Mouse (Mus musculus): Measurements from ENCODE around the gene Gm9507. TPM values are rescaled to one million over a fixed set of nuclear protein-coding genes. Genes with fewer than 3 reads are reported as not detected.

The Gm9507 gene
- polyA plus RNA-seq (2014; fragmentation: Illumina TruSeq; extraction: RNeasy Lipid Tissue Mini Kit (QIAGEN cat#74804); ENCODE audit: low read depth, low replicate concordance): not detected

GRCm38 (mm10) chr10:77811743-77812142, at the start of gene Gm9507:
Gene Gm9507, minus strand, starts transcription at chr10:77811843.

GRCm38 (mm10) chr10:77852559-77852958, 40.9 kb upstream of the Gm9507 start, which contains the start of gene Gm10318:
Gene Gm10318, plus strand, starts transcription at chr10:77852859.

GRCm38 (mm10) chr10:77846503-77846902, 34.9 kb upstream of the Gm9507 start, which contains the start of gene Gm36176:
Gene Gm36176, plus strand, starts transcription at chr10:77846803.

GRCm38 (mm10) chr10:77835647-77836046, 24.0 kb upstream of the Gm9507 start, which contains the start of gene Krtap10-10:
Gene Krtap10-10, plus strand, starts transcription at chr10:77835947.

GRCm38 (mm10) chr10:77826951-77827350, 15.3 kb upstream of the Gm9507 start, which contains the start of gene Krtap10-4:
Gene Krtap10-4, minus strand, starts transcription at chr10:77827095.

GRCm38 (mm10) chr10:77814382-77814781, 2.7 kb upstream of the Gm9507 start, which contains the start of gene Gm2696:
Gene Gm2696, plus strand, starts transcription at chr10:77814682.

GRCm38 (mm10) chr10:77798921-77799508, 12.6 kb downstream of the Gm9507 start, which contains the start of gene Gm19668:
Gene Gm19668, minus strand, starts transcription at chr10:77799133.

GRCm38 (mm10) chr10:77794976-77795375, 16.7 kb downstream of the Gm9507 start, which contains the start of gene Gm9639:
Gene Gm9639, minus strand, starts transcription at chr10:77795076.

GRCm38 (mm10) chr10:77787876-77788275, 23.8 kb downstream of the Gm9507 start, which contains the start of gene Gm7137:
Gene Gm7137, minus strand, starts transcription at chr10:77788200.

GRCm38 (mm10) chr10:77782442-77782841, 29.2 kb downstream of the Gm9507 start, which contains the start of gene Gm3250:
Gene Gm3250, minus strand, starts transcription at chr10:77782542.

GRCm38 (mm10) chr10:77776844-77777243, 34.8 kb downstream of the Gm9507 start, which contains the start of gene Gm7138:
Gene Gm7138, minus strand, starts transcription at chr10:77776944.

GRCm38 (mm10) chr10:77771225-77771624, 40.4 kb downstream of the Gm9507 start, which contains the start of gene Gm3238:
Gene Gm3238, minus strand, starts transcription at chr10:77771325.

Other genes with a start within 250 kb of the Gm9507 start
- gene Pttg1ip, start 230.1 kb downstream of the Gm9507 start, polyA plus RNA-seq (2014; fragmentation: Illumina TruSeq; extraction: RNeasy Lipid Tissue Mini Kit (QIAGEN cat#74804); ENCODE audit: low read depth, low replicate concordance): 126 TPM
- 72.3 TPM for gene Sumo3, start 205.7 kb downstream of the Gm9507 start, polyA plus RNA-seq (2014; fragmentation: Illumina TruSeq; extraction: RNeasy Lipid Tissue Mini Kit (QIAGEN cat#74804); ENCODE audit: low read depth, low replicate concordance)
- gene Gm49325, start 205.6 kb downstream of the Gm9507 start, polyA plus RNA-seq (2014; fragmentation: Illumina TruSeq; extraction: RNeasy Lipid Tissue Mini Kit (QIAGEN cat#74804); ENCODE audit: low read depth, low replicate concordance): 6.2 TPM
- gene Ube2g2, start 189.6 kb downstream of the Gm9507 start, polyA plus RNA-seq (2014; fragmentation: Illumina TruSeq; extraction: RNeasy Lipid Tissue Mini Kit (QIAGEN cat#74804); ENCODE audit: low read depth, low replicate concordance): 11.6 TPM
- gene Tspear, start 125.3 kb downstream of the Gm9507 start, polyA plus RNA-seq (2014; fragmentation: Illumina TruSeq; extraction: RNeasy Lipid Tissue Mini Kit (QIAGEN cat#74804); ENCODE audit: low read depth, low replicate concordance): not detected
- gene Gm19402, start 121.1 kb downstream of the Gm9507 start, polyA plus RNA-seq (2014; fragmentation: Illumina TruSeq; extraction: RNeasy Lipid Tissue Mini Kit (QIAGEN cat#74804); ENCODE audit: low read depth, low replicate concordance): not detected
- gene Gm9508, start 114.6 kb downstream of the Gm9507 start, polyA plus RNA-seq (2014; fragmentation: Illumina TruSeq; extraction: RNeasy Lipid Tissue Mini Kit (QIAGEN cat#74804); ENCODE audit: low read depth, low replicate concordance): not detected
- gene Gm10272, start 105.2 kb downstream of the Gm9507 start, polyA plus RNA-seq (2014; fragmentation: Illumina TruSeq; extraction: RNeasy Lipid Tissue Mini Kit (QIAGEN cat#74804); ENCODE audit: low read depth, low replicate concordance): not detected
- not detected for gene Gm10024, start 100.4 kb downstream of the Gm9507 start, polyA plus RNA-seq (2014; fragmentation: Illumina TruSeq; extraction: RNeasy Lipid Tissue Mini Kit (QIAGEN cat#74804); ENCODE audit: low read depth, low replicate concordance)
- gene Gm10142, start 96.0 kb downstream of the Gm9507 start, polyA plus RNA-seq (2014; fragmentation: Illumina TruSeq; extraction: RNeasy Lipid Tissue Mini Kit (QIAGEN cat#74804); ENCODE audit: low read depth, low replicate concordance): not detected
- not detected for gene Krtap12-1, start 91.2 kb downstream of the Gm9507 start, polyA plus RNA-seq (2014; fragmentation: Illumina TruSeq; extraction: RNeasy Lipid Tissue Mini Kit (QIAGEN cat#74804); ENCODE audit: low read depth, low replicate concordance)
- not detected for gene Gm10100, start 85.4 kb downstream of the Gm9507 start, polyA plus RNA-seq (2014; fragmentation: Illumina TruSeq; extraction: RNeasy Lipid Tissue Mini Kit (QIAGEN cat#74804); ENCODE audit: low read depth, low replicate concordance)
- gene Gm18596, start 69.2 kb downstream of the Gm9507 start, polyA plus RNA-seq (2014; fragmentation: Illumina TruSeq; extraction: RNeasy Lipid Tissue Mini Kit (QIAGEN cat#74804); ENCODE audit: low read depth, low replicate concordance): not detected
- gene Gm9736, start 60.5 kb downstream of the Gm9507 start, polyA plus RNA-seq (2014; fragmentation: Illumina TruSeq; extraction: RNeasy Lipid Tissue Mini Kit (QIAGEN cat#74804); ENCODE audit: low read depth, low replicate concordance): not detected
- gene Gm3233, start 52.2 kb downstream of the Gm9507 start, polyA plus RNA-seq (2014; fragmentation: Illumina TruSeq; extraction: RNeasy Lipid Tissue Mini Kit (QIAGEN cat#74804); ENCODE audit: low read depth, low replicate concordance): not detected
- not detected for gene Gm3238, start 40.5 kb downstream of the Gm9507 start, polyA plus RNA-seq (2014; fragmentation: Illumina TruSeq; extraction: RNeasy Lipid Tissue Mini Kit (QIAGEN cat#74804); ENCODE audit: low read depth, low replicate concordance)
- not detected for gene Gm7138, start 34.9 kb downstream of the Gm9507 start, polyA plus RNA-seq (2014; fragmentation: Illumina TruSeq; extraction: RNeasy Lipid Tissue Mini Kit (QIAGEN cat#74804); ENCODE audit: low read depth, low replicate concordance)
- gene Gm3250, start 29.3 kb downstream of the Gm9507 start, polyA plus RNA-seq (2014; fragmentation: Illumina TruSeq; extraction: RNeasy Lipid Tissue Mini Kit (QIAGEN cat#74804); ENCODE audit: low read depth, low replicate concordance): not detected
- gene Gm7137, start 23.6 kb downstream of the Gm9507 start, polyA plus RNA-seq (2014; fragmentation: Illumina TruSeq; extraction: RNeasy Lipid Tissue Mini Kit (QIAGEN cat#74804); ENCODE audit: low read depth, low replicate concordance): not detected
- gene Gm9639, start 16.8 kb downstream of the Gm9507 start, polyA plus RNA-seq (2014; fragmentation: Illumina TruSeq; extraction: RNeasy Lipid Tissue Mini Kit (QIAGEN cat#74804); ENCODE audit: low read depth, low replicate concordance): not detected
- gene Gm19668, start 12.7 kb downstream of the Gm9507 start, polyA plus RNA-seq (2014; fragmentation: Illumina TruSeq; extraction: RNeasy Lipid Tissue Mini Kit (QIAGEN cat#74804); ENCODE audit: low read depth, low replicate concordance): not detected
- gene Gm2696, start 2.8 kb upstream of the Gm9507 start, polyA plus RNA-seq (2014; fragmentation: Illumina TruSeq; extraction: RNeasy Lipid Tissue Mini Kit (QIAGEN cat#74804); ENCODE audit: low read depth, low replicate concordance): not detected
- gene Krtap10-4, start 15.3 kb upstream of the Gm9507 start, polyA plus RNA-seq (2014; fragmentation: Illumina TruSeq; extraction: RNeasy Lipid Tissue Mini Kit (QIAGEN cat#74804); ENCODE audit: low read depth, low replicate concordance): not detected
- gene Krtap10-10, start 24.1 kb upstream of the Gm9507 start, polyA plus RNA-seq (2014; fragmentation: Illumina TruSeq; extraction: RNeasy Lipid Tissue Mini Kit (QIAGEN cat#74804); ENCODE audit: low read depth, low replicate concordance): not detected
- not detected for gene Gm36176, start 35.0 kb upstream of the Gm9507 start, polyA plus RNA-seq (2014; fragmentation: Illumina TruSeq; extraction: RNeasy Lipid Tissue Mini Kit (QIAGEN cat#74804); ENCODE audit: low read depth, low replicate concordance)
- not detected for gene Gm10318, start 41.0 kb upstream of the Gm9507 start, polyA plus RNA-seq (2014; fragmentation: Illumina TruSeq; extraction: RNeasy Lipid Tissue Mini Kit (QIAGEN cat#74804); ENCODE audit: low read depth, low replicate concordance)
- gene Gm3285, start 50.1 kb upstream of the Gm9507 start, polyA plus RNA-seq (2014; fragmentation: Illumina TruSeq; extraction: RNeasy Lipid Tissue Mini Kit (QIAGEN cat#74804); ENCODE audit: low read depth, low replicate concordance): not detected
- 1.7 TPM for gene Lrrc3, start 90.7 kb upstream of the Gm9507 start, polyA plus RNA-seq (2014; fragmentation: Illumina TruSeq; extraction: RNeasy Lipid Tissue Mini Kit (QIAGEN cat#74804); ENCODE audit: low read depth, low replicate concordance)
- not detected for gene Trpm2, start 158.7 kb upstream of the Gm9507 start, polyA plus RNA-seq (2014; fragmentation: Illumina TruSeq; extraction: RNeasy Lipid Tissue Mini Kit (QIAGEN cat#74804); ENCODE audit: low read depth, low replicate concordance)
- 1.6 TPM for gene 1810043G02Rik, start 166.7 kb upstream of the Gm9507 start, polyA plus RNA-seq (2014; fragmentation: Illumina TruSeq; extraction: RNeasy Lipid Tissue Mini Kit (QIAGEN cat#74804); ENCODE audit: low read depth, low replicate concordance)
- 2.0 TPM for gene Pfkl, start 198.2 kb upstream of the Gm9507 start, polyA plus RNA-seq (2014; fragmentation: Illumina TruSeq; extraction: RNeasy Lipid Tissue Mini Kit (QIAGEN cat#74804); ENCODE audit: low read depth, low replicate concordance)
- gene Dnmt3l, start 230.1 kb upstream of the Gm9507 start, polyA plus RNA-seq (2014; fragmentation: Illumina TruSeq; extraction: RNeasy Lipid Tissue Mini Kit (QIAGEN cat#74804); ENCODE audit: low read depth, low replicate concordance): 39.4 TPM
- not detected for gene Aire, start 231.8 kb upstream of the Gm9507 start, polyA plus RNA-seq (2014; fragmentation: Illumina TruSeq; extraction: RNeasy Lipid Tissue Mini Kit (QIAGEN cat#74804); ENCODE audit: low read depth, low replicate concordance)